Mouse (Mus musculus): ENCODE data around the gene P3h4. TPM values are rescaled to one million over a fixed set of nuclear protein-coding genes. Genes with fewer than 3 reads are reported as not detected.

The P3h4 gene
- polyA plus RNA-seq, 1 experiment from 2014 or later, result 68.0 TPM

GRCm38 (mm10) chr11:100385016-100385415 is 29.6 kb downstream of the P3h4 start:
- Histone ChIP-seq H3K9me3 (ENCODE audit: control insufficient read depth, low read depth, low read length) (no peaks in the 10 kb centered on the region), H3K9ac (replicated peaks; ENCODE audit: low read depth, low read length) (no peak overlapping the region), H3K4me1 (ENCODE audit: control insufficient read depth, insufficient read depth, low read length) (peaks cover 32% of the 10 kb centered on the region), H3K27me3 (ENCODE audit: control insufficient read depth, insufficient read depth, low read length) (no peaks in the 10 kb centered on the region), H3K27ac (ENCODE audit: low read length) (no peak overlapping the region), H3K4me2 (replicated peaks; ENCODE audit: low read depth, low read length) (no peak overlapping the region), H3K36me3 (ENCODE audit: control insufficient read depth, insufficient read depth, low read length) (peaks cover 40% of the 10 kb centered on the region), H3K4me3 (ENCODE audit: low read depth, low read length) (no peak overlapping the region)
- ATAC-seq (ENCODE audit: insufficient number of reproducible peaks, insufficient read depth, low FRiP score, low read depth), result no peak
- 83% methylated on average over 3 of the region's 3 CpGs for WGBS

- no peak overlapping the region for H3K4me2 ChIP-seq (replicated peaks; ENCODE audit: low read depth, low read length)
- no peaks in the 10 kb centered on the region for H3K9me3 ChIP-seq (ENCODE audit: control insufficient read depth, low read depth, low read length)
- no peak overlapping the region for H3K27ac ChIP-seq (ENCODE audit: low read length)
- H3K36me3 ChIP-seq (ENCODE audit: control insufficient read depth, insufficient read depth, low read length), result peaks cover 59% of the 10 kb centered on the region
- 84% methylated on average over 6 of the region's 6 CpGs for WGBS
- H3K27me3 ChIP-seq (ENCODE audit: control insufficient read depth, insufficient read depth, low read length), result no peaks in the 10 kb centered on the region
- no peak overlapping the region for H3K4me3 ChIP-seq (ENCODE audit: low read depth, low read length)
- no peak overlapping the region for H3K9ac ChIP-seq (replicated peaks; ENCODE audit: low read depth, low read length)
- no peak for ATAC-seq (ENCODE audit: insufficient number of reproducible peaks, insufficient read depth, low FRiP score, low read depth)
- H3K4me1 ChIP-seq (ENCODE audit: control insufficient read depth, insufficient read depth, low read length), result peaks cover 9% of the 10 kb centered on the region
Measured at GRCm38 (mm10) chr11:100382682-100383081, 32.0 kb downstream of the P3h4 start.

- H3K4me3 ChIP-seq (ENCODE audit: low read depth, low read length), result no peak overlapping the region
- H3K9me3 ChIP-seq (ENCODE audit: control insufficient read depth, low read depth, low read length), result no peaks in the 10 kb centered on the region
- H3K4me1 ChIP-seq (ENCODE audit: control insufficient read depth, insufficient read depth, low read length), result no peaks in the 10 kb centered on the region
- H3K27ac ChIP-seq (ENCODE audit: low read length), result no peak overlapping the region
- no peak overlapping the region for H3K9ac ChIP-seq (replicated peaks; ENCODE audit: low read depth, low read length)
- no peak for ATAC-seq (ENCODE audit: insufficient number of reproducible peaks, insufficient read depth, low FRiP score, low read depth)
- no peaks in the 10 kb centered on the region for H3K27me3 ChIP-seq (ENCODE audit: control insufficient read depth, insufficient read depth, low read length)
- H3K36me3 ChIP-seq (ENCODE audit: control insufficient read depth, insufficient read depth, low read length), result peaks cover 64% of the 10 kb centered on the region
- H3K4me2 ChIP-seq (replicated peaks; ENCODE audit: low read depth, low read length), result no peak overlapping the region
- 79% methylated on average over 4 of the region's 4 CpGs for WGBS
Measured at GRCm38 (mm10) chr11:100379311-100379710, 35.3 kb downstream of the P3h4 start.

- Histone ChIP-seq H3K9ac (replicated peaks; ENCODE audit: low read depth, low read length) (no peak overlapping the region), H3K9me3 (ENCODE audit: control insufficient read depth, low read depth, low read length) (no peaks in the 10 kb centered on the region), H3K4me2 (replicated peaks; ENCODE audit: low read depth, low read length) (no peak overlapping the region), H3K4me3 (ENCODE audit: low read depth, low read length) (no peak overlapping the region), H3K27ac (ENCODE audit: low read length) (no peak overlapping the region), H3K36me3 (ENCODE audit: control insufficient read depth, insufficient read depth, low read length) (peaks cover 65% of the 10 kb centered on the region), H3K4me1 (ENCODE audit: control insufficient read depth, insufficient read depth, low read length) (no peaks in the 10 kb centered on the region), H3K27me3 (ENCODE audit: control insufficient read depth, insufficient read depth, low read length) (no peaks in the 10 kb centered on the region)
- WGBS, result 86% methylated on average over 5 of the region's 5 CpGs
- ATAC-seq (ENCODE audit: insufficient number of reproducible peaks, insufficient read depth, low FRiP score, low read depth), result no peak
Measured at GRCm38 (mm10) chr11:100378446-100378845, 36.2 kb downstream of the P3h4 start.

- Histone ChIP-seq H3K27me3 (ENCODE audit: control insufficient read depth, insufficient read depth, low read length) (no peaks in the 10 kb centered on the region), H3K4me1 (ENCODE audit: control insufficient read depth, insufficient read depth, low read length) (no peaks in the 10 kb centered on the region), H3K9me3 (ENCODE audit: control insufficient read depth, low read depth, low read length) (no peaks in the 10 kb centered on the region), H3K27ac (ENCODE audit: low read length) (no peak overlapping the region), H3K4me2 (replicated peaks; ENCODE audit: low read depth, low read length) (no peak overlapping the region), H3K36me3 (ENCODE audit: control insufficient read depth, insufficient read depth, low read length) (peaks cover 65% of the 10 kb centered on the region), H3K9ac (replicated peaks; ENCODE audit: low read depth, low read length) (no peak overlapping the region), H3K4me3 (ENCODE audit: low read depth, low read length) (no peak overlapping the region)
- 92% methylated on average over 14 of the region's 14 CpGs for WGBS
- ATAC-seq (ENCODE audit: insufficient number of reproducible peaks, insufficient read depth, low FRiP score, low read depth), result no peak
Measured at GRCm38 (mm10) chr11:100377989-100378388, 36.6 kb downstream of the P3h4 start.

- Histone ChIP-seq H3K4me1 (ENCODE audit: control insufficient read depth, insufficient read depth, low read length) (no peaks in the 10 kb centered on the region), H3K9me3 (ENCODE audit: control insufficient read depth, low read depth, low read length) (no peaks in the 10 kb centered on the region), H3K36me3 (ENCODE audit: control insufficient read depth, insufficient read depth, low read length) (peaks cover 71% of the 10 kb centered on the region), H3K27me3 (ENCODE audit: control insufficient read depth, insufficient read depth, low read length) (no peaks in the 10 kb centered on the region), H3K9ac (replicated peaks; ENCODE audit: low read depth, low read length) (no peak overlapping the region), H3K4me3 (ENCODE audit: low read depth, low read length) (no peak overlapping the region), H3K4me2 (replicated peaks; ENCODE audit: low read depth, low read length) (no peak overlapping the region), H3K27ac (ENCODE audit: low read length) (no peak overlapping the region)
- WGBS, result 90% methylated on average over 21 of the region's 21 CpGs
- no peak; the same call in 1 of the 2 replicates for ATAC-seq (ENCODE audit: insufficient number of reproducible peaks, insufficient read depth, low FRiP score, low read depth)
Measured at GRCm38 (mm10) chr11:100376746-100377389, 37.8 kb downstream of the P3h4 start.

GRCm38 (mm10) chr11:100376005-100376404 is 38.6 kb downstream of the P3h4 start:
- Histone ChIP-seq H3K9ac (replicated peaks; ENCODE audit: low read depth, low read length) (no peak overlapping the region), H3K27ac (ENCODE audit: low read length) (no peak overlapping the region), H3K4me3 (ENCODE audit: low read depth, low read length) (no peak overlapping the region), H3K36me3 (ENCODE audit: control insufficient read depth, insufficient read depth, low read length) (peaks cover 73% of the 10 kb centered on the region), H3K27me3 (ENCODE audit: control insufficient read depth, insufficient read depth, low read length) (no peaks in the 10 kb centered on the region), H3K4me1 (ENCODE audit: control insufficient read depth, insufficient read depth, low read length) (no peaks in the 10 kb centered on the region), H3K9me3 (ENCODE audit: control insufficient read depth, low read depth, low read length) (no peaks in the 10 kb centered on the region), H3K4me2 (replicated peaks; ENCODE audit: low read depth, low read length) (no peak overlapping the region)
- WGBS, result 77% methylated on average over 4 of the region's 4 CpGs
- no peak for ATAC-seq (ENCODE audit: insufficient number of reproducible peaks, insufficient read depth, low FRiP score, low read depth)

- Histone ChIP-seq H3K9ac (replicated peaks; ENCODE audit: low read depth, low read length) (no peak overlapping the region), H3K4me1 (ENCODE audit: control insufficient read depth, insufficient read depth, low read length) (no peaks in the 10 kb centered on the region), H3K27me3 (ENCODE audit: control insufficient read depth, insufficient read depth, low read length) (no peaks in the 10 kb centered on the region), H3K9me3 (ENCODE audit: control insufficient read depth, low read depth, low read length) (no peaks in the 10 kb centered on the region), H3K36me3 (ENCODE audit: control insufficient read depth, insufficient read depth, low read length) (peaks cover 74% of the 10 kb centered on the region), H3K4me3 (ENCODE audit: low read depth, low read length) (no peak overlapping the region), H3K27ac (ENCODE audit: low read length) (no peak overlapping the region), H3K4me2 (replicated peaks; ENCODE audit: low read depth, low read length) (no peak overlapping the region)
- ATAC-seq (ENCODE audit: insufficient number of reproducible peaks, insufficient read depth, low FRiP score, low read depth), result no peak
- 88% methylated on average over 9 of the region's 9 CpGs for WGBS
Measured at GRCm38 (mm10) chr11:100375127-100375526, 39.5 kb downstream of the P3h4 start.

GRCm38 (mm10) chr11:100371981-100372558 is 42.6 kb downstream of the P3h4 start:
- no peak for ATAC-seq (ENCODE audit: insufficient number of reproducible peaks, insufficient read depth, low FRiP score, low read depth)
- Histone ChIP-seq H3K9ac (replicated peaks; ENCODE audit: low read depth, low read length) (no peak overlapping the region), H3K4me1 (ENCODE audit: control insufficient read depth, insufficient read depth, low read length) (no peaks in the 10 kb centered on the region), H3K4me2 (replicated peaks; ENCODE audit: low read depth, low read length) (no peak overlapping the region), H3K27ac (ENCODE audit: low read length) (no peak overlapping the region), H3K36me3 (ENCODE audit: control insufficient read depth, insufficient read depth, low read length) (peaks cover 58% of the 10 kb centered on the region), H3K9me3 (ENCODE audit: control insufficient read depth, low read depth, low read length) (no peaks in the 10 kb centered on the region), H3K4me3 (ENCODE audit: low read depth, low read length) (no peak overlapping the region), H3K27me3 (ENCODE audit: control insufficient read depth, insufficient read depth, low read length) (no peaks in the 10 kb centered on the region)
- 82% methylated on average over 7 of the region's 8 CpGs for WGBS

All from stomach, embryonic 14.5 days (tissue).